Mouse (Mus musculus) retina, postnatal 1 day (tissue): ENCODE measurements around the gene 1700020L24Rik.

Experiments used
- DNase-seq: peaks from one replicate; pipeline ENCODE4 v3.0.0-alpha.2; 2012

Gene 1700020L24Rik

DNA sequence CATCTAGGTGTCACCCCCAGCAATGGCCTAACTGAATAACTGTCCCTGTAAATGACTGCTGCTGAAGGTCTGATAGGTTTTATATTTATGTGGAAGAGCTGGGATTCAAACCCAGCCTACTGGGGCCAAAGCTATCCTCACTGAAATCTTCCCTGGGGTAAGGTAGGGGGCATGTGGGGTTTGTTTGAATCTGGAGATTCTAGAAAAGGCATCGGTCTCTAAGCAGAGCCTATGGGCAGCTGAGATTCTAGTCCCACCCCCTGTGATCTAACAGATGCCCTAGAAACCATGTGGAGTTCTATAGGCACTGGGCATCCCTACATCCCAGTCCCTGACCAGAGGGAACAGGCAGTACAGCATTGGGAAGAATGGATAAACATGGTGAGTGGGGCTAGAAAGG lies at the start of gene 1700020L24Rik:
Gene 1700020L24Rik, plus strand, starts transcription at position 301 of the 400 bp plus-strand sequence.
- no peak for DNase-seq

DNA sequence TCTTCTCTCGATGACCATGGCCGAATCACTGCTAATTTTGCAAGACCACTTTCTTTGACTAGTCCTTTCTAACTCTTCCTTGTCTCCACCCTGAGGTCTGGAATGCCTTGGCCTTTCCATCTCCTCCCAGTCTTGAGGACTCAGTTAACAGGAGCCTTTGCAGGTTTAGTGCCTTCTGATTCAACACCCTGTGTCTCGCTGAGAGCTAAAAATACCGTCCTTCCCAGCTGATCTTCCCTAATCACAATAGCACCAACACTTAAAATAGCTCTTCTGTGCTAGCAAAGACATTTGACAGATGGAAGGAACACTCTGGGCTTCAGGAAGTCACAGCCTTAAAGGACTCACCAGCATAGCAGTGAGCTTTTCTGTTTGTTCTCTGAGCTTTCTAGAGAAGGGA lies 44.4 kb upstream of the 1700020L24Rik start:
- no peak for DNase-seq

DNA sequence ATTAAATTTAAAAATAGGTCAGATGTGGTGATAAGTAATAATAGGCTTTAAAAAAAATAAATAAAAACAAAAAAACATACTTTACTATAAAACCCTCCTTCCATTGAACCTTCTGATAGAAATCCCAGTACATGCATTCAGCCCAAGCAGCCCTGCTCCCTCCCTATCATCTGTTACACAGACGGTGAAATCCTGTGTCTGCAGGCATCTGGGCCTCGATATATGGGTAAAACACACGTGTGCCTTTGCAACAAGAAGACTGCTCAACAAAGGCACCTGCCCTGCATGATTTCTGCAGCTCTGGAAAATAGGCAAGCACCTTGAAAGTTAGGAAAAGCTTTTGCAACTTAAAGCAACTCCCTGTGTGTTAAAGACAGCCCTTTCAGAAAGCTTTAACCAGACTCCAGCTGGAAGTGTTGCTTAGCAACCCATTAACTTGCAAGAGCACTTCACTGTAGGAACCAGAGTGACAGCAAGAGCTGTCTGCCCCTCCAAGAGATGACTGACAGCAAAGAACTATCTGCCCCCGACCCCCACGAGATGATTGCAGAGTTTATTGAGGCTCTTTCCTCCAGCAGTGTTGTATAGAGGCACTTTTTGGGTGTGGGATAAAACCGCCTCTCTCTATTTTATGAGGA lies 42.6 kb upstream of the 1700020L24Rik start:
- peak; percentile 77 for DNase-seq

DNA sequence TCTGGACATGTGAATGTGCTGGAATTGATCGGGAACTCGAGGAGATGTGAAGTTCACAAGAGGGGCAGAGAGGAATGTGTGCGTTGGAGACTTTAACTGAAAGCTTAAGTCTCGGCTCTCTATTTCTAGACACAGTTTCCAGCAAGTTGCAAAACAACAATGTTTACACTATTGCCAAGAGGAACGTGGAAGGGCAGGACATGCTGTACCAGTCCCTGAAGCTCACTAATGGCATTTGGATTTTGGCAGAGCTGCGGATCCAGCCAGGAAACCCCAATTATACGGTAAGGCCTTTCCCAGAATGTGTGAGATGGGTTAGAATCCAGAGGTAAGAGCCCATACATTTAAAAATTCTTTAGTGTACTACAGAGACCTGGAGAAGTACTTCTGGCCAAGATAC lies 39.9 kb upstream of the 1700020L24Rik start:
- no peak for DNase-seq

DNA sequence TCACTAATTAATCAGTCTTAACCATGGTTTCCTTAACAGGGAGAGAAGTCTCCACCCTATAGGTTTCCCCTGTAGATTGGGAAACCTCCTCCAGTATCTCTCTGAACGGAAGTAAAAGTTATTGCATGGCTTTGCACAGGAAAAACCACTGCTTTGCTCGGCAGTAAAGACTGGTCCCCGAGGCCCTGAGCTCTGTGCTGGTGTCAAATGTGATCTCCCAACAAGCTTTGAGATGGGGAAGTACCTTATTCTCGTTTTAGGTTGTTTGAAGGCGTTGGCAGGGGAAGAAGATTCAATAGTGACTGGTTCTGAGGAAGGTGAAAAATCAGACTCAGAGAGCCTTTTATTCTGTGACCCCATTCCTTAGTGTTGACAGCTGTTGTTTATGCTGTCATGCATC lies 38.8 kb upstream of the 1700020L24Rik start:
- DNase-seq: no peak

DNA sequence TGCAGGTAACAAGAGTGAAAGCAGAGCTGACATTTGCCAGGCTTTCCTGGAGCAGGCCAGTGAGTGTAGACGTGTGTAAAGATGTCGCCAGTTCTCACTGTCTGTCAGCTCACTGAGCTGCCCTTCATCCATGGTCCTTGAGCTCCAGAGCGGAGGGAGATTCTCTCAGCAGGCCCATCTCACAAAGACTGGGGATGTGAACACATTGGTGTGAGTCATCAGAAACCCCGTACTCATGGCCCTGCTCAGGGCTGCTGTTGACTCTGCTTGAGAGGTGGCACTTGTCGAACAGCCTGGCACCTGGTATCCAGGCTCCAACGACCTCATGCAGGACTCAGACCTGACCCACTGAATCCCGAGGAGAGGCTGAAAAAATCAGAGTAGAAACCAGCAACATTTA lies 33.7 kb upstream of the 1700020L24Rik start:
- no peak for DNase-seq

DNA sequence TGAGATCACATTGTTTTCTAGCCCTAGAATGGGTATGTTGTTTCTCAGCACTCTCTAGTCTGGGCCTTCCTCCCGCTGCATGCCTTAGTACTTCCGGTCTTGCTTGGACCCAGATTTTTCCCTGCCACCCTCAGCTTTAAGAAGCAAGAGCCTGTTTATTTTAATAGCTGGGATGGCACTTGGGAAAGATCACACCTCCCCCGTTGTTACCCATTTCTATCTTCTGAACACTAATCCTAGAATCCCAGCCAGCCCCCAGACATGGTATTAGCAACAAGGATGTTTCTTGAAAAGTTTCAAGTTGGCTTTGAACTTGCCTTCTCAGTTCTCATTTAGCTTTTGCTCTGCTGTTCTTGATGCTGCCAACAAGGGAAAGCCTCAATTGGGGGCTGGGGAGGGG lies 31.1 kb upstream of the 1700020L24Rik start:
- no peak for DNase-seq

DNA sequence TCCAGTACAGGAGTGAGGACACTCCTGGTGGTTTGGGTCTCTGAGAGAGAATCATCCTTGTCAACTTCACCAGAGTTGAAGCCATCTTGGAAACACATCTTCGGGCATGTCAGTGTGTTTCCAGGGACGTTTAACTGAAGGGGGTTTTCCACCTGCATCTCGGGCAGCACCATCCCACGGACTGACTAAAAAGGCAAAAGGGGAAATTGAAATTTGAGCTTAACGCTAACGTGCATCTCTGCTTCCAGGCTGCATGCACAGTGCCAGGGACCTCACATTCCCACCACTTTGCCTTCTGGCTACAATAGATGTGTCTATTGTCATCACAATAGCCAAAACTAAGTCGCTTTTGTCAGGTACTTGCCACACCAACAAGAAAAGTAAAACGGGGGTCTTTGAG lies 29.2 kb upstream of the 1700020L24Rik start:
- DNase-seq: no peak

DNA sequence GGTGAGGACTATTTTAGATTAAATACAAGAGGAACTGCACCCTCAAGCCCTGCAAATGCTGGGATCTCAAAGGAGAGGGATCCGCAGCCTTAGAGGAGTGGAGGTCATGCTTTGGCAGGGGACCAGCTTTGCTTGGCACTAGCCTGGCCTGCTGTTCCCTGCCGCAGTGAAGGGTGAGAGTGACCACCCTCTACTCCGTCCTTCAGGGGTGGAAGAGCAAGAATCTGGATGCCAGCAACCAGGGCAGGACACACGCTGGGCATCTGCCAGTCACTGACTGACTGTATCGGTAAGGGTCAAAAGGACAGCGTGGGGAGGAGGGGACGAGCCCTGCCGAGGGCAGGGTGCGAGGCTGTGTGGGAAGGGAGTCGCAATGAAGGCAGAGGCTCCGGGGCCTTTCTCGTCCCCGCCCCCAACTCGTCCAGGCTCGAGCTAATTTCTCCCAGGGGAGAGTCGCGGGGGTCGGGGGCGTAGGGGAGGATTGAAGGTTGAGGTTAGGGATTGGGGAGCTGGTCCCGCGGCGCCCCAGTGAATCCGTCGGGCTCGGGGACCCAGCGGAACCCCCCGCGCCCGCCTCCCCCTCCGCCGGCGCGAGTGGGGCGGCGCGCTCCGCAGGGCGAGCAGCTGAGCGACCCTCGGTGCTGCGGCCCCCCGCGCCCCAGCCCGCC lies 28.3 kb upstream of the 1700020L24Rik start, which contains the start of gene Rasl10b:
Gene Rasl10b, plus strand, starts transcription at position 51 of the 668 bp plus-strand sequence.
- DNase-seq: peak; percentile 86

DNA sequence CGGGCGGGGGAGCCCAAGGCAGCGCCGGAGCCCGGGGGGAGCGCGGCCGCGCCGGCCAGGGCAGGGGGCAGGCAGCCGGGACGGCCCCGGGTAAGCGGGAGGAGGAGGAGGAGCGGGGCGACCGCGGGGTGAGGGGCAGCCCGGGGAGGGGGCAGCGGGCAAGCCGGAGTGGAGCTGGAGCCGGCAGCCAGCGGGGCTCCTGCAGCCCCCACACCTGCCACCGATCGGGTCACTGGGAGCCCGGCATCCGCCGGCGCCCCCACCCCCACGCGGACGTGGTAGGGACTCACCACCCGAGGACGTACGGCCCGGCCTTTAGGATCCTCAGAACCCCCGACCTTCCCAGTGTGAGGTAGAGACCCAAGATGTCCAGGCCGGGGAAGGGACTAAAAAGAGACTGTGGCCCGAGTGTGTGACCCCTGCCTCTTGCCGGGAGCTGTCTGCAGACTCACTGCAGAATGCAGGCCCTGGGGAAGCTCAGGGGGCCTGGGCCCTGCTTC lies 27.6 kb upstream of the 1700020L24Rik start:
- no peak for DNase-seq

DNA sequence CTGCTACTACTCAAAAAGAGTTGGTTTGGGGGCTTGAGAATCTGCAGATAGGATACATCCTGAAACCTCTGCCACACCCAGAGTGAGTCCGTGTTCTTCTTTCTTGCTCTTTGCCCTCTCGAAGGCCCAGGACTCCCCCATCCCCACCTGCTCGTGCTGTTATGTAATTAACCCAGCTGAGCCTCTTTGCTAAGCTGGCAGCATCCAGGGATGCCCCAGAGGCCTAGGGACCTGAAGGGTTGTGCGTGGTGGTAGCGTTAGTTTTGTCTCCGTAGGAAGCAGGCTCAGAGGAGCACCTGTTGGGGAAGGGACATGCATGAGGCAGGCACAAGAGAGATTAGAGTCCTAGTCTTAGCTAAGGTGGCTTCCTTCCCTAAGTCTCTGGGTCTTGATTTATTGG lies 27.0 kb upstream of the 1700020L24Rik start:
- DNase-seq: peak; percentile 42

DNA sequence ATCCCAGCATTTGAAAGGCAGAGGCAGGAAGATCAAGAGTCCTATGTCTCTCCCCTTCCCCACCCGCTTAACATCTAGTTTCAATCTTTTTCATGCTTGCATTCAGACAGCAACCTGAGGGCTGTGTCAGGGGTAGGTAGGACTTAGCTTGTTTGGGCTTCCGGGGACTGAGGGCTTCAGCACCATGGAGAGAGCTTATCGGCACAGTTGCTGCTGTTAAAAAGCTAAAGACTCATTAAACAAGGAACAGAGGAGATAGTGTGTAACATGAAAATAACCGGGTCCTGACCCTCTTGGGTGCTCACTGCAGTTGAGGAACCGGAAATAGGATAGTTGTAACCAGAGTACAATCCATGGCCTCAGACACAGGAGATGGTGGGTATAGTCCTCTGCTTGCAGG lies 20.4 kb upstream of the 1700020L24Rik start:
- peak; percentile 80 for DNase-seq

DNA sequence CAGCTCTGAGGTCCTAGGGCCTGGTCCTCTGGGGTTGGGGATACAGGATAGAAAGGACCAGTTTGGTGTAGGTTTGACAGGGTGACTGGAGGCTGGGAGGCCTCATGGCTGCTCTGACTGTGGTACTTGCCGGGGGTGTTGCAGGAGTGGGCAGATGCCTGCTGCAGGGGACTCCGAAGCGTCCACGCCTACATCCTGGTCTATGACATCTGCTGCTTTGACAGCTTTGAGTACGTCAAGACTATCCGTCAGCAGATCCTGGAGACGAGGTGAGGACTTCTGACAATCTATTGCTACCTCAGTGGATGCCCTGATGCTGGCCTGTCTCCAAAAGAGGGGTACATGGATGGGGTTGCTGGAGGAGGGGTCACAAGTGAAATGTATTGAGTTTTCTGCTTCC lies 19.8 kb upstream of the 1700020L24Rik start:
- no peak for DNase-seq

DNA sequence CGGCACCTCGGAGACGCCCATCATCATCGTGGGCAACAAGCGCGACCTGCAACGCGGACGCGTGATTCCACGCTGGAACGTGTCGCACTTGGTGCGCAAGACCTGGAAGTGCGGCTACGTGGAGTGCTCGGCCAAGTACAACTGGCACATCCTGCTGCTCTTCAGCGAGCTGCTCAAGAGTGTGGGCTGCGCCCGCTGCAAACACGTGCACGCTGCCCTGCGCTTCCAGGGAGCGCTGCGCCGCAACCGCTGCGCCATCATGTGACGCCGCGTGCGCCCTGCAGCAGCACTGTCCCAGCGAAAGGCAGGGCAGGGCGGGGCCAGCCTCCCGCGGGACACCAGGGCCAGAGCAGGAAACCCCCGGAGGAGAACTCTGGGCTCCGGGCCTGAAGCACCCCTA lies 18.9 kb upstream of the 1700020L24Rik start:
- DNase-seq: peak; percentile 54

DNA sequence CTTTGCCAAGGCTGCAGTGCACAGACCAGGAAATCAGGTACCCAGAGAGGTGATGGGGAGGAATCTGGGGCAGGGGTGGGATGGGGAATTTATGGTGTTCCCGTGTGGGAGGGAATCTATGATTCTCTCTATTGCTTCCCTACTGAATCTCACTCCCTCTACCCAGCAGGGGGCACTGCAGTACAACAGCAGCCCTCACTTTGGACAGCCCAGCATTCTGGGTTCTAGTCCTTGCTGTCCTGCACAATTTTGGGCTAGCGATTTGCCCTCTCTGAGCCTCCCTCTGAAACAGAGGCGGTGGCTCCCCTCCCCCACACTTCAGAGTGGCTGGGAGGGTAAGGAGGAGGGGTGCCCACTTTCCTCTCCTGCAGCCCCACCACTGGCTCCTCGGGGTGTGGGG lies 17.1 kb upstream of the 1700020L24Rik start:
- DNase-seq: peak; percentile 62

DNA sequence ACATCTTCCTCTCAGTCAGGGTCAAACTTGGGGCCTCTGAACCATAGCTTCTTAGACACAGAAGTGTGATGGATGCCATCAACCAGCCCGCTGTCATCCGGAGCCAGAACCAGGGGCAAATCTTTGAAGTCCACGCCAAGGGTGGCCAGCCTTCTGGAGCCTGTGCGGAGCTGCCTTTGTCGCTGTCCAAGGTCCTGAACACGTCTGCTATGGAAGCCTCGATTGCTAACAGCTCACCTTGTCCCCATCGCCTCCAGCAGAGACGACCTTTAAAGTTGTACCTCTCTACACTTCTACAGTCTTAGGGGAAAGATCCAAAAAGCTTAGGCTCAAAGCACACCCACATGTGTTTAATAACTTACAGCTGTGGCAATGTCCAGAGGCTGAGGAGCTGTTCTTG lies 16.2 kb upstream of the 1700020L24Rik start:
- peak; percentile 68 for DNase-seq

DNA sequence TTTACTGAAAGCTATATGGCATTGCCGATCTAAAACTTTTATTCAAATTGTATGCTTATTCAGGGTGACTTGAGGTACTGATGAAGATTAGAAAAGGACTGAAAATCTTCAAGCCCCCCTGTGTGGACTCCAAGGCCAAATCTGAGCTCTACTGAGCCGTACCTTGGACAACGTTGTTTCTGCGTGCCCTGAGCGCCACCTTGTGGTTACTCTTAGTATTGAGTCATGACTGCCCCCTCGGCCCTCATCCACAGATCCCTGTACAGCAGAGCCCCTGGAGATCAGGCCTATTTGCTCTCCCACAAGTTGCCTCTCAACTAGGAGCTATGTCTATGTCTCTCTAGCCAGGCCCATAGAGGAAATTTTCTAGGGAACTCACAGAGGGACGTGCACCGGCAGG lies 12.8 kb upstream of the 1700020L24Rik start:
- DNase-seq: peak; percentile 87

DNA sequence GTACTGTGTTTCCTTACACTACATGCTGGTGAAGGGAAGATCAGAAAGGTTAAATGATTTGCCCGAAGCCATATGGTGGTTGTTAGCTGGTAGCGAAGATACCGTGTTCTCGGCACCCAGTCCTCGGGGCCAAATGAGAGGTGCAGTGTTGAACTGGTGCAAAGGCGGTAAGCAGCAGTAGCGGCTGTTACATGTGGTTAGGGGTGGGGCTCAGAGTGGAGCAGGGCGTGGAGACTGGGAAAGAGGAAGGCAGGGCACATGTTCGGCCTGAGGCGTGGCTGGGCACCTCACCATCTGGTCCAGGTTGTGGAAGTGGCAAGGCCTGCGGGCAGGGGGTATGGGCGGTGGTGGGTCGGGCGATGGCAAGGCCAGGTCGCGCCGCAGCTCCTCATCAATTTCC lies 10.5 kb upstream of the 1700020L24Rik start:
- DNase-seq: no peak

DNA sequence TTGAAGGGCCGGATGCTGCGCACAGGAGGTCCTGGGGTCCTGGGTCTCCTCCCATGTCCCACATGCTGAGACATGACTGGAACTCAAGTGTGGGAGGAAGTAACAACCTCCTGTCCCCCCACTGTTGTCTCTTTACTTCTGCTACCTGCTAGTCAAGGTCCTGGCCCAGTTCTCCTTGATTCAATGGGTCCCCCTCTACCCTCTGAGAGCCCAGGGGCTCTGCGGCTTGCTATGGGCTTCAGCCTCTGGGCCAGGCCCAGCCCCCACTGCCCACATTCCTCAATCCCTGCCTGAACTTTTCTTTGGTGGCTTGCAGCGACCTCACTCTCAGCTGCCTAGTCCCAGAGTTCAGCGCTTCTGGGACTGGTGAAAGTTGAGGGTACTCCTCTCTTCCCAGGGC lies 8.1 kb upstream of the 1700020L24Rik start, which contains the start of gene Gas2l2:
Gene Gas2l2, minus strand, starts transcription at position 101 of the 400 bp plus-strand sequence.
- no peak for DNase-seq

DNA sequence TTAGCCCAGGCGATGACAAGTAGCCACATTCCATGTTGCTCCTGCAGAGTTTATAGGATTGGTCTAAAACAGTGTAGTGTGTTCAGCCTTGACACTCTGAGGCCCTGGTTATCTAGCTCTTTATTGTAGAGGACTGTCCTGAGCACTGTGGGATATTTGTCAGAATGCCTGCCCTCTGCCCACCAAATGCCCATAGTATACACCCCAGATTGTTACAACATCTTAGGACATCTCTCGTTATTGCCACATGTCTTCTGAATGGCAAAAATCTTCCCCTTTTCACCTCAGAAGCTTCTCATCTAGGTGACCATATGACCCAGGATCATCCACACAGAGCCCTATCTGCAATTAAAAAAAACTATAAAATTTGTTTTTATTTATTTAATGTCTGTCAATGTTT lies 4.9 kb upstream of the 1700020L24Rik start:
- no peak for DNase-seq

DNA sequence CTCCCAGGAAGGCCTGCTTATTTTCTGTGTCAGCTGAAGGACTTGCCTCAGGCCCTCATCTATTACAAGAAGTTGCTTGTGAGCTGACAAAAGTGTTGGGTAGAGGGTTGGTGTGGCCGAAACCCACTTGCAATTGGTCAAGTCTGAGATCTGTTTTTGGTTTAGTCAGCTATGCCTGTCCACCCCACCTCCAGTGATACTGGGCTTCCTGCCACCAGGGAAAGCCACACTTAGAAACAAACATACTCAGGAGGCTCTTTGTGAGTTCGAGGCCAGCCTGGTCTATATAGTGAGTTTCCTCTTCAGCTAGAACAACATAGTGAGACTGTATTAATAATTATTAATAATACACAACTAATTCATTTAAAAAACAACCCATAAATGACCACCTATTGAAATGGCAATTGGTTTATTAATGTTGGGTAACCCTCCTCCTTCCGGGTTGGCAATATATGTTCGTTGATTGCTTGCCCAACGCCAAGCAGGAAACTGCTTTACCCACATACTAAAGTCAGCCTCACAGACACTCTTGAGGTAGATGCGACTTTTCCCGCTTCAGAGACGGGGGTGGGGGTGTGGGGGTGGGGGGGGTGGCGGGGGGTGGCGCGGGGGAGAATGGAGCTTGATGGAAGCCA lies 2.1 kb downstream of the 1700020L24Rik start:
- no peak for DNase-seq

DNA sequence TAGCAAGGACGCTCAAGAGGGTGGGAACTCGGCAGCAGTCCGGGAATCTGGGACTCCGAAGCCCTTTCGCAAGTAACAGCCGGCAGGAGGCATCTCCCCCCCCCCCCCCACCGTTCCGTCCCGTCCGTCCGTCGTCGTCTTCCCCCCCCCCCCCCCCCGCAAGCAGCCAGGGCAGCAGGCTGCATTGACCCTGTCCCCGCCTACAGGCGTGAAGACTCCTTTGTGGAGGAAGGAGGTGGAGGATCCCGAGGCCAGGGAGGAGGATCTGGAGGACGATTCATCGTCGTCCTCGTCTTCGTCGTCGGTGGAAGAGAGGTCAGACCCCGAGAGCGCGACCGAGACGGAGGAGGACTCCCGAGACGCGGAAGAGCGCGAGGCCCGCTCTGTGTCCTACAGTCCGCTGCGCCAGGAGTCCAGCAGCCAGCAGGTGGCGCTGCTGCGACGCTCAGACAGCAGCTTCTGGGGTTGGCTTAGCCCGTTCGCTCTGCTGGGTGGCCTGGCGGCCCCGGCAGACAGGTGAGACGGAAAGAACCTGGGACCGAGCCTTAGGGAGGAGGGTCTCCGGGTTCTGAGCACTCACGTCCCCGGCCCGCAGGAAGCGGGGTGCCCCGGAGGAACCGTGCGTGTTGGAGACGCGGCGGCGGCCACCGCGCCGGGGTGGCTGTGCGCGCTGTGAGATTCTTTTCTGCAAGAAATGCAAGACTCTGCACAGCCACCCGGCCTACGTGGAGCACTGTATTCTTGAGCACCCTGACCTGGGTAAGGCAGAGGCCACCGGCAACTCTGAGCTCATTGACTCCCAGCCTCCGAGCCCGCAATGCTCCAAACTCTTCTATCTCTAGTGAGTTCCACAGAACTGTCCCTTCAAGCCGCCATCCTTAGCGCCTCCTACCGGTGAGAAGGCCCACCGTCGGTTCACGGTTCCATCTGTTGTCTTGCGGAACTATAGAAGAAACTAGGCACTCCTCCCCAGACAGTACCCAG lies 2.9 kb downstream of the 1700020L24Rik start:
- peak; percentile 95 for DNase-seq

DNA sequence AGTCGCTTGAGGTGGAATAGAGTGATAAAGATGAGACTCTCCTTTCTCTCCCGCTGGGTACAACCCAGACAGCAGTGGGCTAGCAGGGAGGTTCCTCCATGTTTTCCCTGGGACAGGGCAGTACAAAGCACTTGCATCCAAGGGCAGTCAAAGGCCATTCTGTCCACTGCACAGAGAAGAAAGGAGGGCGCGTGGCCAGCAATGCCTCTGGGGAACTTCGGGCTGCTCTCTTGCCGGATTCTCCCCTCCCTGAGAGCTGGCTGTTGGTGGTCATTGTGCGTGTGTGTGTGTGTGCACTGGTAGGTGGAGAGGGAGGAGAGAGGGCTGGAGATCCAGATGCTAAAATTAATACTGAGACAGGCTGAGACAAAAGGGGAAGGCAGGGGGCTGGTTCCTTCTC lies 3.8 kb downstream of the 1700020L24Rik start:
- no peak for DNase-seq
